Mouse (Mus musculus) midbrain, embryonic 12.5 days (tissue): ENCODE measurements around the gene Ubap2. TPM values are rescaled to one million over a fixed set of nuclear protein-coding genes. Genes with fewer than 3 reads are reported as not detected.
A peak's percentile ranks its signal among the peaks of the same experiment; 100 is the strongest.

ENCODE experiments used
- ATAC-seq: fragments of 200-750 bp; cut with Nextera tagmentation; 2 replicates; pipeline ENCODE4 v1.8.0; 2017; ENCODE audit warnings: low read depth, moderate TSS enrichment, moderate library complexity; ENCODE audit not compliant: low FRiP score
- H3K27ac ChIP-seq: fragments of 300-500 bp; sonication (generic); replicated peaks from 2 replicates; pipeline ENCODE4 v1.5.1; 2016; ENCODE audit warnings: mild to moderate bottlenecking
- H3K27me3 ChIP-seq: fragments of 300-500 bp; sonication (generic); 2 replicates; pipeline ENCODE4 v1.6.1; 2016; ENCODE audit warnings: mild to moderate bottlenecking
- H3K36me3 ChIP-seq: fragments of 300-500 bp; sonication (generic); 2 replicates; pipeline ENCODE4 v1.6.1; 2016
- H3K4me1 ChIP-seq: fragments of 300-500 bp; sonication (generic); 2 replicates; pipeline ENCODE4 v1.6.1; 2016
- H3K4me2 ChIP-seq: fragments of 300-500 bp; sonication (generic); replicated peaks from 2 replicates; pipeline ENCODE4 v1.6.1; 2016; ENCODE audit warnings: mild to moderate bottlenecking, moderate library complexity
- H3K4me3 ChIP-seq: fragments of 300-500 bp; sonication (generic); 2 replicates; pipeline ENCODE4 v1.5.1; 2016; ENCODE audit warnings: mild to moderate bottlenecking
- H3K9ac ChIP-seq: fragments of 300-500 bp; sonication (generic); replicated peaks from 2 replicates; pipeline ENCODE4 v1.6.1; 2016; ENCODE audit warnings: mild to moderate bottlenecking, moderate library complexity
- H3K9me3 ChIP-seq: fragments of 300-500 bp; sonication (generic); 2 replicates; pipeline ENCODE4 v1.6.1; 2016; ENCODE audit warnings: mild to moderate bottlenecking
- WGBS: fragments of 180-500 bp; shearing (Covaris S2); methylation state at CpG from one replicate; pipeline ENCODE4 v1.1.7; 2016; 5-methylcytosine and 5-hydroxymethylcytosine counted together
- polyA plus RNA-seq: library from polyadenylated mRNA; unstranded; fragments of >200 nt; fragmentation: Nextera tagmentation; extraction: Ambion mirVana; gene quantifications from 2 replicates; pipeline ENCODE4 v1.2.1, GENCODE M21; 2016

The Ubap2 gene
- polyA plus RNA-seq, 1 experiment from 2014 or later, result 75.5 TPM

DNA sequence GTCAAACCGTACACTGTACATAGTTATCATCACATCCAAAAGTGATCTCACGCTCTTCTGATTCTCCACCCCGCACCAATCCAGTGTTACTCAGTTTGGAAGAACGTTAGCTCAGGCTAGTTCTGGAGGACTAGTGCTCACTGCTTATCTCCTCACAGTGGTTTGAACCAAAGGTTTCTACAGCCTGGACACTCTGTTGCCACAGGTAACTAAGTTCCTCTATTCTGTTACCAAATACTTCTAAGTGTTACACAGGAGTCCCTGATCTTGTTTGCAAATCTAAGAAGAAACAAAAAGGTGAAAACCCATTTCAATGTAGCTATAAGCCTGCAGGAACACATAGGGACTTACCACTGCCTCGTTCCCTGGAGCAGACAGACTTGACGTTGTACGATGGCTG is 21.0 kb upstream of the Ubap2 start:
- ATAC-seq, result no peak
- WGBS, result 94% methylated on average over 7 of the region's 7 CpGs
- H3K4me3 ChIP-seq, result no peak overlapping the region
- peaks cover 96% of the 10 kb centered on the region for H3K36me3 ChIP-seq
- H3K27ac ChIP-seq, result no peak overlapping the region
- H3K4me2 ChIP-seq, result no peak overlapping the region
- no peaks in the 10 kb centered on the region for H3K27me3 ChIP-seq
- no peak overlapping the region for H3K9ac ChIP-seq
- no peaks in the 10 kb centered on the region; the same call in 1 of the 2 replicates for H3K4me1 ChIP-seq
- H3K9me3 ChIP-seq, result no peaks in the 10 kb centered on the region

DNA sequence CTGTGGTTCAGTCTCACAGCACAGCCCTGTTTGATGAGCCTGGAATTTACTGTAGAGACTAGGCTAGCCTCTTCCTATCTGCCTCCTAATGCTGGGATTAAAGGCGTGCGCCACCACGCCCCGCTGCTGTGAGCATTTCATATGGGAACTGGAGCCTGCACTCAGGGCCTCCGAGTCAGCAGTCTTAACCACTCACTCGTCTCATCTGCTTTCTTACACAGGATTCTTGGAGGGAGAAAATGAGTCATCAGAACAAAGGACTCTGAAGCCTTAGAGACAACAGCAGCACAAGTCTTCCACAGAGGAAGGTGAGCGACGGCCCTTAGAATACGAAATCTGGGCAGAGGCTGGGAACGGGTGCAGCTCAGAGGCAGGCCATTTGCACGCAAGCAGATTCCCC is 20.6 kb upstream of the Ubap2 start:
- no peak for ATAC-seq
- Histone ChIP-seq H3K27ac (no peak overlapping the region), H3K27me3 (no peaks in the 10 kb centered on the region), H3K4me1 (no peaks in the 10 kb centered on the region; the same call in 1 of the 2 replicates), H3K9ac (no peak overlapping the region), H3K4me3 (no peak overlapping the region), H3K9me3 (no peaks in the 10 kb centered on the region), H3K36me3 (peaks cover 96% of the 10 kb centered on the region), H3K4me2 (no peak overlapping the region)
- whole genome bisulfite sequencing, result 93% methylated on average over 11 of the region's 11 CpGs

- H3K27ac ChIP-seq, result no peak overlapping the region
- WGBS, result 81% methylated on average over 4 of the region's 4 CpGs
- H3K9ac ChIP-seq, result no peak overlapping the region
- peaks cover 88% of the 10 kb centered on the region for H3K36me3 ChIP-seq
- no peaks in the 10 kb centered on the region; the same call in 1 of the 2 replicates for H3K4me1 ChIP-seq
- ATAC-seq, result peak; percentile 23; the same call in 1 of the 2 replicates
- no peaks in the 10 kb centered on the region for H3K9me3 ChIP-seq
- H3K4me3 ChIP-seq, result no peak overlapping the region
- H3K27me3 ChIP-seq, result no peaks in the 10 kb centered on the region
- H3K4me2 ChIP-seq, result no peak overlapping the region
Observed at GRCm38 (mm10) chr4:41293907-41294306, 19.0 kb upstream of the Ubap2 start.

DNA sequence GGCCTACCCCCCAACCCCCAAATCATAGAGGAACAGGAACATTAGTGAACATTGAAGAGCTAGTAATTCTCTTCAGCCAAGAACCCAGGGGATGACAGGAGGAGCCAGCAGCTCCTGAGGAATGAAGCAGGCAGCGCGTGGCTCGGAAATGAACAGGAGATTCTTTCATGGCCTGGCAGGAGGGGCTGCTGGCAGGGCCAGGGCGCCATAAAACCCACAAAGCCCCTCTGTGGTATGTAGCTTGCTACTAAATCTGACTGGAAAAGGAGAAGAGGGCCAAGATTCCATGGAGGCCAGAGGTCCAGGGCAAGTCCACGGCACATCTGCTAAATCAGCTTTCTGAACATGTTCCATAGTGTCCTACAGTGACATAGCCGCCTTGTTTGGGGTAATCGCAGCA is 14.9 kb upstream of the Ubap2 start:
- Histone ChIP-seq H3K9ac (no peak overlapping the region), H3K27ac (no peak overlapping the region), H3K9me3 (no peaks in the 10 kb centered on the region), H3K4me3 (no peak overlapping the region), H3K27me3 (no peaks in the 10 kb centered on the region), H3K36me3 (peaks cover 49% of the 10 kb centered on the region), H3K4me2 (no peak overlapping the region), H3K4me1 (no peaks in the 10 kb centered on the region; the same call in 1 of the 2 replicates)
- 88% methylated on average over 7 of the region's 7 CpGs for WGBS
- ATAC-seq, result no peak

DNA sequence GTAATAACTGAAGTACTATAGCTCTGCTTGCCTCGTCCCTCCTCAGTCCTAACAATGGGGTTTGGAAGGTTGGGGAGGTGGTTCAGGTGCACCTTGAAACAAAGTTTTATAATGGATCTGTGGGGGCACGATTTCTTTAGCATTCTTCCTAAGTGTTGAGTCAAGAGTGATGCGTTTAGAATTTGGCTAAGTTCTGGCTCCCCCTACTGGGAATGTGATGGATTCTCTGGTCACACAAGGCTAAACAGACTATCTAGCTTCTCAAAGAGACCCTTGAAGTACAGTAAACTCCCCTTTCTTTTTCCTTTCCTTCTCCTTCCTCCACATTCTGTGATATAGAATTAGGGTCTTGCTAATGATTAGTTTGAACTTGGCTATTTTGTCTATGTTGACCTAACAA is 11.5 kb upstream of the Ubap2 start:
- no peak for ATAC-seq
- H3K9me3 ChIP-seq, result no peaks in the 10 kb centered on the region
- no peak overlapping the region for H3K27ac ChIP-seq
- H3K4me1 ChIP-seq, result no peaks in the 10 kb centered on the region
- H3K4me3 ChIP-seq, result no peak overlapping the region
- 25% methylated on average over 3 of the region's 3 CpGs for WGBS
- no peaks in the 10 kb centered on the region for H3K27me3 ChIP-seq
- H3K4me2 ChIP-seq, result no peak overlapping the region
- H3K9ac ChIP-seq, result no peak overlapping the region
- H3K36me3 ChIP-seq, result peaks cover 18% of the 10 kb centered on the region

DNA sequence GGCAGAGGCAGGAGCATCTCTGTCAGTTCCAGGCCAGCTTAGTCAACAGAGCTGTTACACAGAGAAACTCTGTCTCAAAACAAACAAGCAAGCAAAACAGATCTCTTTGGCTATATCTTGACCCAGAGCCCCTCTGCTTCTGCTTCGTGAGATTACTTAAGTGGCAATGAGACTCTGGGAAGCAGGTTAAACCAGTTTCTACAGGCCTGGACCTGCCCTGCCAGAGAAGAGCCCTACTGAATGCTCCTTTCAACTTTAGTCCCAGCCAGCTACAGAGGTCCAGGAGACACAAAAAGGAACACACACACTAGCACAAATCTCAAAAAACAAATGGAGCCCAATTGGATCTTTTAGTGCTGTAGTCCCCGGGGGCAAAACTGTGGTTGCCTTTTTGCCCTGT is 9.1 kb upstream of the Ubap2 start:
- Histone ChIP-seq H3K4me3 (no peak overlapping the region), H3K27me3 (no peaks in the 10 kb centered on the region), H3K4me2 (no peak overlapping the region), H3K9ac (no peak overlapping the region), H3K27ac (no peak overlapping the region), H3K9me3 (no peaks in the 10 kb centered on the region), H3K4me1 (no peaks in the 10 kb centered on the region), H3K36me3 (no peaks in the 10 kb centered on the region)
- no peak for ATAC-seq
- 88% methylated on average over 2 of the region's 2 CpGs for whole genome bisulfite sequencing

GRCm38 (mm10) chr4:41275927-41276326 is 983 bp upstream of the Ubap2 start:
- H3K27ac ChIP-seq, result peak overlapping the region; percentile 87; the same call in 1 of the 2 replicates
- peaks cover 24% of the 10 kb centered on the region for H3K4me1 ChIP-seq
- H3K9ac ChIP-seq, result peak overlapping the region; percentile 63
- ATAC-seq, result no peak
- H3K4me3 ChIP-seq, result peak overlapping the region; percentile 92
- 0 out of 2 replicates have a peak, but pooled peaks cover 4% of the 10 kb centered on the region for H3K36me3 ChIP-seq
- H3K27me3 ChIP-seq, result no peaks in the 10 kb centered on the region
- H3K4me2 ChIP-seq, result peak overlapping the region; percentile 49
- 74% methylated on average over 5 of the region's 5 CpGs for WGBS
- H3K9me3 ChIP-seq, result no peaks in the 10 kb centered on the region

- peak overlapping the region; percentile 92 for H3K4me3 ChIP-seq
- H3K27ac ChIP-seq, result peak overlapping the region; percentile 87
- peaks cover 24% of the 10 kb centered on the region for H3K4me1 ChIP-seq
- 2% methylated on average over 18 of the region's 18 CpGs for WGBS
- H3K9ac ChIP-seq, result peak overlapping the region; percentile 91
- ATAC-seq, result peak; percentile 78; the same call in 1 of the 2 replicates
- no peaks in the 10 kb centered on the region for H3K27me3 ChIP-seq
- peaks cover 18% of the 10 kb centered on the region for H3K36me3 ChIP-seq
- peak overlapping the region; percentile 79 for H3K4me2 ChIP-seq
- no peaks in the 10 kb centered on the region for H3K9me3 ChIP-seq
Observed at GRCm38 (mm10) chr4:41274377-41274979, 466 bp downstream of the Ubap2 start.

GRCm38 (mm10) chr4:41268133-41268532 is 6.8 kb downstream of the Ubap2 start:
- H3K9me3 ChIP-seq, result no peaks in the 10 kb centered on the region

DNA sequence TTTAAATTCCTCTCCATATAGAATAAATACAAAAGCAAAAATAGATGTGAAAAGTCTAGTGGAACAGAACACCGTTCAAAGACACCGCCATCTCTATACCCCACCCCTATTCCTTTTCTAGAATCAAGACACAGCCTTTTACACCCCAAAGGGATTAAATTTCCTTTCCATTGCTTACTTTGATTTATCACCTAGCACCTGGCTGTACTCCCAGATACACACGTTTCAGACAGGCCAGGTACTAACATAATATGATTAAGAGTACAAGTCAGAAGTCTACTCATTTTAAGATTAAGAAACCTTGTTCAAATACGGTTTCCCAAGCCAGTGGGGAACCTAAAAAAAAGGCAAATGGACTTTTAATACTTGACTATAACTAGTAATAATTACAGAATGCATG is 8.6 kb downstream of the Ubap2 start:
- H3K9ac ChIP-seq, result no peak overlapping the region
- 95% methylated on average over 4 of the region's 4 CpGs for WGBS
- H3K4me3 ChIP-seq, result no peak overlapping the region
- H3K27ac ChIP-seq, result no peak overlapping the region
- H3K9me3 ChIP-seq, result no peaks in the 10 kb centered on the region
- H3K4me1 ChIP-seq, result no peaks in the 10 kb centered on the region
- no peak overlapping the region for H3K4me2 ChIP-seq
- peaks cover 43% of the 10 kb centered on the region for H3K36me3 ChIP-seq
- no peak for ATAC-seq
- no peaks in the 10 kb centered on the region for H3K27me3 ChIP-seq

More at GRCm38 (mm10) chr4:41268133-41268532, 6.8 kb downstream of the Ubap2 start:
- Histone ChIP-seq H3K36me3 (peaks cover 31% of the 10 kb centered on the region), H3K27me3 (no peaks in the 10 kb centered on the region), H3K4me3 (no peak overlapping the region), H3K4me2 (no peak overlapping the region), H3K9ac (no peak overlapping the region), H3K27ac (no peak overlapping the region), H3K4me1 (peaks cover 12% of the 10 kb centered on the region)
- no peak for ATAC-seq

- Histone ChIP-seq H3K9ac (no peak overlapping the region), H3K9me3 (no peaks in the 10 kb centered on the region), H3K4me3 (no peak overlapping the region), H3K4me2 (no peak overlapping the region), H3K4me1 (no peaks in the 10 kb centered on the region), H3K27me3 (no peaks in the 10 kb centered on the region), H3K27ac (no peak overlapping the region), H3K36me3 (peaks cover 21% of the 10 kb centered on the region)
- ATAC-seq, result no peak
Observed at GRCm38 (mm10) chr4:41260691-41261090, 14.3 kb downstream of the Ubap2 start.

DNA sequence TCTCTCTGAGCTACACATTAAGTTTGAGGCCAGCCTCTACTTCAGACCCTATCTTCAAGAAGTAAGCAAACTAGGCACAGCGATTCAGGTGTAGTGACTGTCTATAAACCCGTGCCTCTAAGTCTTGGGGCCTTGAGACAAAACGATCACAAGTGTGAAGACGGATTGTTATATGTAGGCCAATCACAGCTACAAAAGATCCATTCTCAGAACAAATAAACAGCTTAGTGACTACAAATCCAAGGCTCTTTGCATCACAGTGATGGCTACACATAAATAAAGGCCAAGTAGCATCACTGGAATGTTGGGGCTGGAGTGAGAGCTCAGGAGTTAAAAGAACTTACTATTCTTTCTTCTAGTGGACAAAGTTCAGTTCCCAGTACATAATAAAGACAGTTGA is 15.9 kb downstream of the Ubap2 start:
- Histone ChIP-seq H3K9ac (no peak overlapping the region), H3K27ac (no peak overlapping the region), H3K27me3 (no peaks in the 10 kb centered on the region), H3K4me1 (no peaks in the 10 kb centered on the region), H3K9me3 (no peaks in the 10 kb centered on the region), H3K36me3 (peaks cover 19% of the 10 kb centered on the region; the same call in 1 of the 2 replicates), H3K4me2 (no peak overlapping the region), H3K4me3 (no peak overlapping the region)
- 93% methylated on average over 4 of the region's 4 CpGs for WGBS
- ATAC-seq, result no peak

- Histone ChIP-seq H3K9me3 (no peaks in the 10 kb centered on the region), H3K9ac (no peak overlapping the region), H3K4me3 (no peak overlapping the region), H3K27me3 (no peaks in the 10 kb centered on the region), H3K27ac (no peak overlapping the region), H3K4me2 (no peak overlapping the region), H3K4me1 (no peaks in the 10 kb centered on the region), H3K36me3 (peaks cover 17% of the 10 kb centered on the region; the same call in 1 of the 2 replicates)
- no peak for ATAC-seq
- 84% methylated on average over 1 of the region's 1 CpGs for WGBS
Observed at GRCm38 (mm10) chr4:41257752-41258151, 17.2 kb downstream of the Ubap2 start.
